Mouse (Mus musculus) neural tube, embryonic 15.5 days (tissue): ENCODE results near the gene Ildr2. TPM values are rescaled to one million over a fixed set of nuclear protein-coding genes. Genes with fewer than 3 reads are reported as not detected.
A peak's percentile ranks its signal among the peaks of the same experiment; 100 is the strongest.

ENCODE experiments used
- ATAC-seq: fragments of 200-750 bp; cut with Nextera tagmentation; 2 replicates; pipeline ENCODE4 v1.8.0; 2017; ENCODE audit warnings: mild to moderate bottlenecking, moderate TSS enrichment, moderate library complexity; ENCODE audit not compliant: low FRiP score
- H3K27ac ChIP-seq: fragments of 300-500 bp; sonication (generic); replicated peaks from 2 replicates; pipeline ENCODE4 v1.5.1; 2015; ENCODE audit warnings: mild to moderate bottlenecking, inconsistent platforms
- H3K27me3 ChIP-seq: fragments of 300-500 bp; sonication (generic); replicated peaks from 2 replicates; pipeline ENCODE4 v1.6.1; 2015; ENCODE audit warnings: inconsistent platforms
- H3K36me3 ChIP-seq: fragments of 300-500 bp; sonication (generic); 2 replicates; pipeline ENCODE4 v1.6.1; 2015; ENCODE audit warnings: inconsistent platforms
- H3K4me1 ChIP-seq: fragments of 300-500 bp; sonication (generic); 2 replicates; pipeline ENCODE4 v1.6.1; 2015; ENCODE audit warnings: inconsistent platforms
- H3K4me2 ChIP-seq: fragments of 300-500 bp; sonication (generic); 2 replicates; pipeline ENCODE4 v1.6.1; 2015; ENCODE audit warnings: inconsistent platforms, mild to moderate bottlenecking, moderate library complexity
- H3K4me3 ChIP-seq: fragments of 300-500 bp; sonication (generic); replicated peaks from 2 replicates; pipeline ENCODE4 v1.5.1; 2015; ENCODE audit warnings: mild to moderate bottlenecking, inconsistent platforms
- H3K9ac ChIP-seq: fragments of 300-500 bp; sonication (generic); replicated peaks from 2 replicates; pipeline ENCODE4 v1.6.1; 2015; ENCODE audit warnings: mild to moderate bottlenecking, inconsistent platforms
- H3K9me3 ChIP-seq: fragments of 300-500 bp; sonication (generic); replicated peaks from 2 replicates; pipeline ENCODE4 v1.6.1; 2016; ENCODE audit warnings: inconsistent platforms
- WGBS: fragments of 180-500 bp; shearing (Covaris S2); methylation state at CpG from one replicate; pipeline ENCODE4 v1.1.7; 2015; ENCODE audit warnings: mixed read lengths; 5-methylcytosine and 5-hydroxymethylcytosine counted together
- polyA plus RNA-seq: library from polyadenylated mRNA; unstranded; fragments of >200 nt; fragmentation: Nextera tagmentation; extraction: Ambion mirVana; gene quantifications from 2 replicates; pipeline ENCODE4 v1.2.1, GENCODE M21; 2015

The Ildr2 gene
- polyA plus RNA-seq, 1 experiment from 2014 or later: 3.0 TPM

DNA sequence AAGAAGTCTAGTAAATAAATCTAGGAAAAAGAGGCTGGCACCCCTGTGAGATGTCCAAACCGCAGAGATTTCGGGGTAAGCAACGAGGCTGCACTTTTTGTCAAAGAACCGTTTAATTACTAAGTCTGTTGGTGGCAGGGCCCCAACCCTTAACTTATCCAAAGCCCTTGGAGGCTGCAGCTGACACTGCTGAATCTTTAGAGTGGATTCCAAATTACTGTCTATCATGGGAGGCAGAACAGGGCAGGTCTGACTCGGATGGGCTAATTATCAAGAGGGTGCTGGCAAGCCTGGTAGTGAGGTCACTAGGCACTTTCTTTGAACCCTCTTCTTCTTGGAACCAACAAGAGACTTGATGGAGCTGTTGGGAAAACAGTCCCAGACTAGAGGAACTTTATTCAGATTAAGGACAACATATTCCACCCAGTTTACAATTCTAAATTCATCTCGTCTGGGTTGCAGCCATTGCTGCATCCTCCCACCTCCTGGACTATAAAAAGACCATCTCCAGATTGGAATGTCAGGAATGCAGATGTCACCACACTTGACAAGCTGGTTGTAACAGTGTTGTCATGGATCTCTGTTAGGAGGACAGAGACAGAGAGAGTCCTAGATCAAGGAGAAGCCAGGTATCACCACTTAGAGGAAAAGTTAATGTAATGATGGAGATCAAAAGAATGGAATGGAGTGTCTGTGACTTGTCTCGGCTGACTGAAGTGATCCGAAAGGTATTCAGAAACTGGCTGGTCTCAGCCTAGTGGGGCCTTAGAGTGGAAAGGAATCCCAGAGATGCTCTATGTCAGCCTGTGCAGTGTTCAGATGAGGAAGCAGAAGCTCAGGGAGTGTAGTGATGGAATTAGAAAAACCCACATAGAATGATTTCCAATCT lies 50.7 kb downstream of the Ildr2 start:
- H3K36me3 ChIP-seq: no peaks in the 10 kb centered on the region
- no peak overlapping the region for H3K4me3 ChIP-seq
- H3K27ac ChIP-seq: no peak overlapping the region
- peaks cover 11% of the 10 kb centered on the region for H3K4me1 ChIP-seq
- no peak overlapping the region for H3K9ac ChIP-seq
- H3K4me2 ChIP-seq: no peak overlapping the region
- WGBS: 68% methylated on average over 8 of the region's 8 CpGs
- no peaks in the 10 kb centered on the region for H3K9me3 ChIP-seq
- peaks cover 6% of the 10 kb centered on the region; the same call in 1 of the 2 replicates for H3K27me3 ChIP-seq
- ATAC-seq: no peak

GRCm38 (mm10) chr1:166308471-166308850 lies 54.5 kb downstream of the Ildr2 start:
- Histone ChIP-seq H3K36me3 (no peaks in the 10 kb centered on the region), H3K4me2 (peak overlapping the region; percentile 92), H3K9me3 (no peaks in the 10 kb centered on the region), H3K4me1 (peaks cover 14% of the 10 kb centered on the region), H3K27me3 (peaks cover 11% of the 10 kb centered on the region), H3K4me3 (peak overlapping the region; percentile 54), H3K27ac (peak overlapping the region; percentile 64), H3K9ac (peak overlapping the region; percentile 54)
- WGBS: 14% methylated on average over 5 of the region's 5 CpGs
- no peak; the same call in 1 of the 2 replicates for ATAC-seq

DNA sequence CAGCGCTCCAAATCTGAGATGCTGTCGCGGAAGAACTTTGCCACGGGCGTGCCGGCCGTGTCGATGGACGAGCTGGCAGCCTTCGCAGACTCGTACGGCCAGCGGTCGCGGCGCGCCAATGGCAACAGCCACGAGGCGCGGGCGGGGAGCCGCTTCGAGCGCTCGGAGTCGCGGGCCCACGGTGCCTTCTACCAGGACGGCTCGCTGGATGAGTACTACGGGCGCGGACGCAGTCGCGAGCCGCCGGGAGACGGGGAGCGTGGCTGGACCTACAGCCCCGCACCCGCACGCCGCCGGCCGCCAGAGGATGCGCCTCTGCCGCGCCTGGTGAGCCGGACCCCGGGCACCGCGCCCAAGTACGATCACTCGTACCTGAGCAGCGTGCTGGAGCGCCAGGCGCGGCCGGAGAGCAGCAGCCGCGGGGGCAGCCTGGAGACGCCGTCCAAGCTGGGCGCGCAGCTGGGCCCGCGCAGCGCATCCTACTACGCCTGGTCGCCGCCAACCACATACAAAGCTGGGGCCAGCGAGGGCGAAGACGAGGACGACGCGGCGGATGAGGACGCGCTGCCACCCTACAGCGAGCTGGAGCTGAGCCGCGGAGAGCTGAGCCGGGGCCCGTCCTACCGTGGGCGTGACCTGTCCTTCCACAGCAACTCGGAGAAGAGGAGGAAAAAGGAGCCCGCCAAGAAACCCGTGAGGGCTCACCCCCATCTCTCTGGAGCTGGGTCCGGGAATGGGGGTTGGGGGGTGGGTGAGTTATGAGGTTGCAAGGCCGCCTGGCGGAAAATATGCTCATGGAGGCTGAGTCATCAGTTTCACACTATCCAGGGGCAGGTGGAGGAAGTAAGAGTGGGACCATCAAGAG lies 55.1 kb downstream of the Ildr2 start:
- H3K9me3 ChIP-seq: no peaks in the 10 kb centered on the region
- H3K27me3 ChIP-seq: peaks cover 11% of the 10 kb centered on the region
- WGBS: under 1% methylated on average over 94 of the region's 94 CpGs
- H3K27ac ChIP-seq: peak overlapping the region; percentile 64
- peak overlapping the region; percentile 54 for H3K4me3 ChIP-seq
- H3K4me2 ChIP-seq: peak overlapping the region; percentile 92
- no peaks in the 10 kb centered on the region for H3K36me3 ChIP-seq
- peak overlapping the region; percentile 54 for H3K9ac ChIP-seq
- H3K4me1 ChIP-seq: peaks cover 14% of the 10 kb centered on the region
- peak; percentile 87 for ATAC-seq

DNA sequence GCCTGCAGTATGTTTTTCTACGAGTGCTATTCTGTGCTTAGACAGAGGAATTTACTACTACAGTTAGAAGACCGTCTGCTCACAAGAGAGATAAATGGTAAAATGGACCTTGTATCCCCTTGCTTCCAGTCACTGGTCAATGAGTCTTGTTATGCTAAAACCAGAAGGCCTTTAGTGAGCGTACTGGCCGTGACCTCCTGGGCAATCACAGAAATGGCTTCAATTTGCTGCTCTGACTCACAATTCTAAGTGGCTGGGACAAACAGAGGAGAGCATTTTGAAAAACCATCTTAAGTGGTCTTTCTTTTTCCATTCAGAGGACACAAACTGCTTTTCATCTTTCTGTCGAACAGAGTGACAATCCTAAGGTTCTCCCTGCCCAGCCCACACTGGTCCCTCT lies 57.2 kb downstream of the Ildr2 start:
- Histone ChIP-seq H3K27me3 (peaks cover 11% of the 10 kb centered on the region), H3K9ac (no peak overlapping the region), H3K4me2 (no peak overlapping the region), H3K9me3 (no peaks in the 10 kb centered on the region), H3K4me1 (peaks cover 14% of the 10 kb centered on the region), H3K27ac (no peak overlapping the region), H3K4me3 (no peak overlapping the region), H3K36me3 (no peaks in the 10 kb centered on the region)
- ATAC-seq: no peak
- 65% methylated on average over 5 of the region's 5 CpGs for WGBS

GRCm38 (mm10) chr1:166313637-166314036 lies 59.7 kb downstream of the Ildr2 start:
- Histone ChIP-seq H3K9me3 (no peaks in the 10 kb centered on the region), H3K4me3 (no peak overlapping the region), H3K9ac (no peak overlapping the region), H3K4me1 (peaks cover 9% of the 10 kb centered on the region), H3K4me2 (no peak overlapping the region), H3K27me3 (peaks cover 5% of the 10 kb centered on the region; the same call in 1 of the 2 replicates), H3K36me3 (no peaks in the 10 kb centered on the region), H3K27ac (no peak overlapping the region)
- 81% methylated on average over 1 of the region's 1 CpGs for WGBS
- ATAC-seq: no peak

- WGBS: 88% methylated on average over 4 of the region's 4 CpGs
- H3K27me3 ChIP-seq: no peaks in the 10 kb centered on the region
- no peak for ATAC-seq
- no peak overlapping the region for H3K4me3 ChIP-seq
- H3K9ac ChIP-seq: no peak overlapping the region
- no peaks in the 10 kb centered on the region for H3K9me3 ChIP-seq
- no peak overlapping the region for H3K27ac ChIP-seq
- H3K4me1 ChIP-seq: no peaks in the 10 kb centered on the region
- no peaks in the 10 kb centered on the region for H3K36me3 ChIP-seq
- no peak overlapping the region for H3K4me2 ChIP-seq
These were observed 61.8 kb downstream of the Ildr2 start for GRCm38 (mm10) chr1:166315706-166316105.

GRCm38 (mm10) chr1:166319132-166319698 lies 65.3 kb downstream of the Ildr2 start:
- no peaks in the 10 kb centered on the region for H3K4me1 ChIP-seq
- no peak overlapping the region for H3K9ac ChIP-seq
- 16% methylated on average over 4 of the region's 4 CpGs for WGBS
- H3K36me3 ChIP-seq: no peaks in the 10 kb centered on the region
- H3K27ac ChIP-seq: no peak overlapping the region
- H3K9me3 ChIP-seq: no peaks in the 10 kb centered on the region
- H3K27me3 ChIP-seq: no peaks in the 10 kb centered on the region
- no peak overlapping the region for H3K4me3 ChIP-seq
- no peak overlapping the region for H3K4me2 ChIP-seq
- ATAC-seq: no peak

DNA sequence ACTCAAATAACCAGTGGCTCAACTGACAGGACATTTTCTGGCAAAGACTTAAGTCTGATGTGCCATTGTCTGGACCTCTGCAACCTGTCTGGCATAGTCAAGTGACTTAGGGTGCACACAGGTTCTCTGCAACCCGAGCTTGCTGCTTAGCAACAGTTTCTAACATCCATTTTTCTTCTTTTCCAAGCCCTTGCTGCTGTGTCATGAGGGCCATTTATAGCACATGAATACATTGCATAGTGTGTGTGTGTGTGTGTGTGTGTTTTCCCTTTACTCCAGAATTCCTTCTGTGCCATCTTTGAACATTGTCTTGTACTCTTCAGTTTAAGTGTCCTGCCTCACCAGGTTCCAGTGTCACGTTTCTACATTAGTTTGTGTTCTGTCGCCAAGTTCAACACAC lies 72.5 kb downstream of the Ildr2 start:
- Histone ChIP-seq H3K4me2 (no peak overlapping the region), H3K4me3 (no peak overlapping the region), H3K9ac (no peak overlapping the region), H3K27ac (no peak overlapping the region), H3K9me3 (no peaks in the 10 kb centered on the region), H3K36me3 (no peaks in the 10 kb centered on the region), H3K4me1 (peaks cover 12% of the 10 kb centered on the region; the same call in 1 of the 2 replicates), H3K27me3 (no peaks in the 10 kb centered on the region)
- ATAC-seq: no peak
- 74% methylated on average over 3 of the region's 3 CpGs for WGBS

GRCm38 (mm10) chr1:166330752-166331151 lies 76.8 kb downstream of the Ildr2 start:
- no peaks in the 10 kb centered on the region for H3K9me3 ChIP-seq

GRCm38 (mm10) chr1:166339110-166339509 lies 85.2 kb downstream of the Ildr2 start:
- Histone ChIP-seq H3K9me3 (no peaks in the 10 kb centered on the region), H3K4me3 (no peak overlapping the region), H3K27me3 (no peaks in the 10 kb centered on the region; the same call in none of the 2 replicates), H3K36me3 (no peaks in the 10 kb centered on the region), H3K9ac (no peak overlapping the region), H3K4me1 (peaks cover 2% of the 10 kb centered on the region), H3K27ac (no peak overlapping the region), H3K4me2 (no peak overlapping the region)
- no peak for ATAC-seq
- WGBS: 82% methylated on average over 6 of the region's 6 CpGs

More at GRCm38 (mm10) chr1:166330752-166331151, 76.8 kb downstream of the Ildr2 start:
- Histone ChIP-seq H3K4me3 (no peak overlapping the region), H3K4me1 (peaks cover 12% of the 10 kb centered on the region; the same call in 1 of the 2 replicates), H3K27me3 (no peaks in the 10 kb centered on the region), H3K9ac (no peak overlapping the region), H3K4me2 (no peak overlapping the region), H3K36me3 (no peaks in the 10 kb centered on the region), H3K27ac (no peak overlapping the region)
- no peak for ATAC-seq
- 57% methylated on average over 3 of the region's 3 CpGs for WGBS

GRCm38 (mm10) chr1:166342060-166342459 lies 88.1 kb downstream of the Ildr2 start:
- H3K36me3 ChIP-seq: no peaks in the 10 kb centered on the region
- WGBS: 87% methylated on average over 2 of the region's 2 CpGs
- no peak overlapping the region for H3K4me2 ChIP-seq
- H3K9me3 ChIP-seq: no peaks in the 10 kb centered on the region
- H3K27ac ChIP-seq: no peak overlapping the region
- H3K27me3 ChIP-seq: peaks cover 6% of the 10 kb centered on the region
- peaks cover 9% of the 10 kb centered on the region for H3K4me1 ChIP-seq
- no peak overlapping the region for H3K4me3 ChIP-seq
- H3K9ac ChIP-seq: no peak overlapping the region
- ATAC-seq: no peak
